Mouse (Mus musculus) layer of hippocampus, postnatal 36 days (tissue): ENCODE data around the gene S100a3. TPM values are rescaled to one million over a fixed set of nuclear protein-coding genes. Genes with fewer than 3 reads are reported as not detected.

Experiments used
- DNase-seq, 2 experiments: peaks; one replicate each; pipeline ENCODE4 v3.0.0; 2022
- total RNA-seq, 2 experiments: library from RNA; stranded (reverse); gene quantifications; 2 replicates each; pipeline ENCODE4 v1.2.3; 2021

S100a3 gene
- 1 to 10 TPM; 1.1 to 1.4 TPM for total RNA-seq

GRCm38 (mm10) chr3:90560008-90560628, at the start of gene S100a3:
S100a3 (plus strand) TSS chr3:90560578.
- DNase-seq, result no peak

- no peak for DNase-seq
These were observed 48.1 kb upstream of the S100a3 start for GRCm38 (mm10) chr3:90512276-90512675.

GRCm38 (mm10) chr3:90512948-90513642, 47.3 kb upstream of the S100a3 start:
- DNase-seq, result no peak

- DNase-seq, result peak; percentile 40 to 44
These were observed 46.4 kb upstream of the S100a3 start, which contains the start of the genes S100a1 and S100a13 for GRCm38 (mm10) chr3:90513796-90514590. S100a1 (minus strand) TSS chr3:90514392. S100a13 (plus strand) TSS chr3:90514435.

- DNase-seq, result no peak
These were observed 45.7 kb upstream of the S100a3 start for GRCm38 (mm10) chr3:90514691-90515090.

GRCm38 (mm10) chr3:90515242-90515641, 45.1 kb upstream of the S100a3 start:
- no peak for DNase-seq

GRCm38 (mm10) chr3:90515789-90516188, 44.6 kb upstream of the S100a3 start:
- no peak for DNase-seq

- DNase-seq, result no peak
These were observed 42.7 kb upstream of the S100a3 start for GRCm38 (mm10) chr3:90517711-90518110.

GRCm38 (mm10) chr3:90525421-90525820, 35.0 kb upstream of the S100a3 start:
- no peak for DNase-seq

- no peak for DNase-seq
These were observed 34.3 kb upstream of the S100a3 start for GRCm38 (mm10) chr3:90526076-90526475.

- DNase-seq, result no peak
These were observed 33.8 kb upstream of the S100a3 start, which contains the start of gene S100a14 for GRCm38 (mm10) chr3:90526580-90526979. S100a14 (plus strand) TSS chr3:90526856.

- DNase-seq, result no peak
These were observed 33.0 kb upstream of the S100a3 start for GRCm38 (mm10) chr3:90527291-90527873.

- no peak for DNase-seq
These were observed 28.7 kb upstream of the S100a3 start for GRCm38 (mm10) chr3:90531713-90532112.

GRCm38 (mm10) chr3:90535446-90535845, 24.9 kb upstream of the S100a3 start:
- DNase-seq, result no peak

GRCm38 (mm10) chr3:90537141-90537904, 23.1 kb upstream of the S100a3 start, which contains the start of gene S100a16:
S100a16 (plus strand) TSS chr3:90537254.
- peak in 1 of 2 experiments; percentile 57 for DNase-seq

GRCm38 (mm10) chr3:90537905-90538296, 22.5 kb upstream of the S100a3 start:
- no peak for DNase-seq

- DNase-seq, result peak; percentile 23 to 40
These were observed 19.5 kb upstream of the S100a3 start for GRCm38 (mm10) chr3:90540904-90541303.

- DNase-seq, result no peak
These were observed 10.5 kb upstream of the S100a3 start for GRCm38 (mm10) chr3:90549676-90550420.

- DNase-seq, result no peak
These were observed 10.0 kb upstream of the S100a3 start for GRCm38 (mm10) chr3:90550421-90550790.

GRCm38 (mm10) chr3:90552231-90552630, 8.1 kb upstream of the S100a3 start:
- no peak for DNase-seq

- DNase-seq, result peak in 1 of 2 experiments; percentile 37
These were observed 4.4 kb upstream of the S100a3 start for GRCm38 (mm10) chr3:90555954-90556353.
